Mouse (Mus musculus): ENCODE results near the gene Sult2b1. TPM values are rescaled to one million over a fixed set of nuclear protein-coding genes. Genes with fewer than 3 reads are reported as not detected.

The Sult2b1 gene
- total and polyA plus RNA-seq, 3 experiments, result 0.08 TPM; not detected in 2

GRCm38 (mm10) chr7:45830427-45831127 lies 46.1 kb upstream of the Sult2b1 start, which contains the start of gene Grwd1:
Grwd1 (minus strand) TSS chr7:45830944.
- H3K36me3 ChIP-seq (ENCODE audit: control insufficient read depth, insufficient read depth, low read length), result no peaks in the 10 kb centered on the region
- no peaks in the 10 kb centered on the region; the same call in 1 of the 2 replicates for H3K79me2 ChIP-seq (replicated peaks; ENCODE audit: control insufficient read depth, insufficient read depth, low read length)
- intact Hi-C loops (cut with DNase I), result loop anchor here (1.0 to 10.0 kb wide), 3 partner anchors 36 to 204 kb away; partner anchors contain the start of genes Abcc6, Nomo1 and Sphk2
- H3K27me3 ChIP-seq (ENCODE audit: control insufficient read depth, insufficient read depth, low read length), result peaks cover 23% of the 10 kb centered on the region
- peak within 1 kb of the TSS; percentile 70 for H3K4me3 ChIP-seq
- WGBS, result under 1% methylated on average over 35 of the region's 35 CpGs
- H3K4me1 ChIP-seq (ENCODE audit: control insufficient read depth, insufficient read depth, low read length), result peaks cover 4% of the 10 kb centered on the region; the same call in 1 of the 2 replicates
- 0 out of 2 replicates have a peak, but pooled peaks have one; percentile 8 for TF ChIP-seq CTCF (IDR thresholded peaks at IDR 0.05)
- TF ChIP-seq EP300 (IDR thresholded peaks at IDR 0.05; ENCODE audit: insufficient read depth, low read depth, low read length), result no peak
- peak; percentile 41 for TF ChIP-seq POLR2A (IDR thresholded peaks at IDR 0.05; ENCODE audit: insufficient read depth, low read depth, low read length)
- peak within 1 kb of the TSS; percentile 92 for H3K27ac ChIP-seq
- peak; percentile 88 to 89 for DNase-seq
- H3K9ac ChIP-seq (ENCODE audit: low read depth, low read length), result peak within 1 kb of the TSS; percentile 66

- WGBS, result 76% methylated on average over 7 of the region's 7 CpGs
- Histone ChIP-seq H3K27ac (no peak overlapping the region), H3K79me2 (replicated peaks; ENCODE audit: control insufficient read depth, insufficient read depth, low read length) (no peaks in the 10 kb centered on the region; the same call in 1 of the 2 replicates), H3K4me1 (ENCODE audit: control insufficient read depth, insufficient read depth, low read length) (peaks cover 4% of the 10 kb centered on the region; the same call in 1 of the 2 replicates), H3K27me3 (ENCODE audit: control insufficient read depth, insufficient read depth, low read length) (no peaks in the 10 kb centered on the region), H3K4me3 (no peak overlapping the region), H3K9ac (ENCODE audit: low read depth, low read length) (no peak overlapping the region), H3K36me3 (ENCODE audit: control insufficient read depth, insufficient read depth, low read length) (no peaks in the 10 kb centered on the region)
- DNase-seq, result no peak
- TF ChIP-seq POLR2A (IDR thresholded peaks at IDR 0.05; ENCODE audit: insufficient read depth, low read depth, low read length) (no peak), EP300 (IDR thresholded peaks at IDR 0.05; ENCODE audit: insufficient read depth, low read depth, low read length) (no peak), CTCF (IDR thresholded peaks at IDR 0.05) (no peak)
- intact Hi-C loops (cut with DNase I), result no loop called here
These were observed 42.2 kb upstream of the Sult2b1 start for GRCm38 (mm10) chr7:45826631-45827030.

DNA sequence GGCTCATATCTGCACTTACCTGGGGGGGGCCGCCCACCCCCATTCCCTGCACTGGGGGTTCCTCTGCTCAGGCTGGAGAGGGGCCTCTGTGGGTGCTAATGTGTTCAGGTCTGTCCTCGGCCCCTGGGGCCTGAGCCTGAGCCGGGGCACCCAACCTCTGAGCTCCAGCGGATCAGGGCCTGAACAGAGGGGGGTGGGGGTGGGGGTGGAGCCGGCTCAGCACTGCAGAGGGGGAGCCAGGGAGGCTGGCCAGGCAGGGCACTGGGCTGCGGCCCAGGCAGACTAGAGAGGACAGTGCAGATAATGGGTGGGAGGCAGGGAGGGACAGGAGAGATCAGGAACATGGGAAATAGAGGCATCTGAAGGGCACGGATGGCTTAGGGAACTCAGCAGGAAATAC lies 40.1 kb upstream of the Sult2b1 start, which contains the start of gene Kcnj14:
Gene Kcnj14 (minus strand): TSS at position 185 of the 400 bp plus-strand sequence.
- H3K4me1 ChIP-seq (ENCODE audit: control insufficient read depth, insufficient read depth, low read length), result no peaks in the 10 kb centered on the region
- TF ChIP-seq EP300 (IDR thresholded peaks at IDR 0.05; ENCODE audit: insufficient read depth, low read depth, low read length) (no peak), CTCF (IDR thresholded peaks at IDR 0.05) (no peak), POLR2A (IDR thresholded peaks at IDR 0.05; ENCODE audit: insufficient read depth, low read depth, low read length) (no peak)
- WGBS, result 34% methylated on average over 7 of the region's 7 CpGs
- no peak within 1 kb of the TSS for H3K4me3 ChIP-seq
- H3K9ac ChIP-seq (ENCODE audit: low read depth, low read length), result no peak within 1 kb of the TSS
- no peak for DNase-seq
- no peaks in the 10 kb centered on the region for H3K27me3 ChIP-seq (ENCODE audit: control insufficient read depth, insufficient read depth, low read length)
- intact Hi-C loops (cut with DNase I), result no loop called here
- no peaks in the 10 kb centered on the region for H3K36me3 ChIP-seq (ENCODE audit: control insufficient read depth, insufficient read depth, low read length)
- H3K27ac ChIP-seq, result no peak within 1 kb of the TSS
- H3K79me2 ChIP-seq (replicated peaks; ENCODE audit: control insufficient read depth, insufficient read depth, low read length), result no peaks in the 10 kb centered on the region

- H3K9ac ChIP-seq (ENCODE audit: low read depth, low read length), result no peak overlapping the region
- no peaks in the 10 kb centered on the region for H3K4me1 ChIP-seq (ENCODE audit: control insufficient read depth, insufficient read depth, low read length)
- intact Hi-C loops (cut with DNase I), result no loop called here
- TF ChIP-seq CTCF (IDR thresholded peaks at IDR 0.05) (no peak), EP300 (IDR thresholded peaks at IDR 0.05; ENCODE audit: insufficient read depth, low read depth, low read length) (no peak), POLR2A (IDR thresholded peaks at IDR 0.05; ENCODE audit: insufficient read depth, low read depth, low read length) (no peak)
- no peak for DNase-seq
- H3K27ac ChIP-seq, result no peak overlapping the region
- no peaks in the 10 kb centered on the region for H3K79me2 ChIP-seq (replicated peaks; ENCODE audit: control insufficient read depth, insufficient read depth, low read length)
- no peaks in the 10 kb centered on the region for H3K27me3 ChIP-seq (ENCODE audit: control insufficient read depth, insufficient read depth, low read length)
- no peaks in the 10 kb centered on the region for H3K36me3 ChIP-seq (ENCODE audit: control insufficient read depth, insufficient read depth, low read length)
- no peak overlapping the region for H3K4me3 ChIP-seq
These were observed 36.4 kb upstream of the Sult2b1 start for GRCm38 (mm10) chr7:45820913-45821312.

DNA sequence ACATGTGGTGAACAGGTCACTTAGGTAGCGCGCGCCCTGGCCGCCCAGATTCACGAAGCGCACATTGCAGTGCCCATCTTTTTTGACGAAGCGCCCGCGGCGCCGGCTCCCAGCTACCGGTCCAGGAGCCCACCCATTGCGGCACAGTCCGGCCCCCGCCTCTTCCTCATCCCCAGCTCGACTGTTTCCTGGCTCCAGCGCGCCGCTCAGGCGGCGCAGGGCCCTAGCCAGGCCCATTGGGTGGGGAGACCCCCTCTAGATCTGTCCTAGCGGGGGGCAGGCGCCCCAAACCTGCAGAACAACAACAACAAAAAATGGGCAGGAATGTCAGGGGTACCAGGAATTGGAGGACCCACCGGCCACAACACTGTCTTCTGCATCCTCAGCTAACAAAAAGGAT lies 35.4 kb upstream of the Sult2b1 start:
- no peak overlapping the region for H3K9ac ChIP-seq (ENCODE audit: low read depth, low read length)
- intact Hi-C loops (cut with DNase I), result loop anchor here (10.0 kb wide), 1 partner anchor 1075 kb away; the partner anchor contains the start of gene Vrk3
- no peak overlapping the region for H3K27ac ChIP-seq
- H3K79me2 ChIP-seq (replicated peaks; ENCODE audit: control insufficient read depth, insufficient read depth, low read length), result no peaks in the 10 kb centered on the region
- H3K27me3 ChIP-seq (ENCODE audit: control insufficient read depth, insufficient read depth, low read length), result no peaks in the 10 kb centered on the region
- no peak overlapping the region for H3K4me3 ChIP-seq
- no peaks in the 10 kb centered on the region for H3K36me3 ChIP-seq (ENCODE audit: control insufficient read depth, insufficient read depth, low read length)
- TF ChIP-seq POLR2A (IDR thresholded peaks at IDR 0.05; ENCODE audit: insufficient read depth, low read depth, low read length) (no peak), CTCF (IDR thresholded peaks at IDR 0.05) (no peak), EP300 (IDR thresholded peaks at IDR 0.05; ENCODE audit: insufficient read depth, low read depth, low read length) (no peak)
- WGBS, result 7% methylated on average over 25 of the region's 25 CpGs
- DNase-seq, result no peak
- H3K4me1 ChIP-seq (ENCODE audit: control insufficient read depth, insufficient read depth, low read length), result 0 out of 2 replicates have a peak, but pooled peaks cover under 1% of the 10 kb centered on the region

- Histone ChIP-seq H3K27ac (no peak overlapping the region), H3K79me2 (replicated peaks; ENCODE audit: control insufficient read depth, insufficient read depth, low read length) (no peaks in the 10 kb centered on the region), H3K4me3 (no peak overlapping the region), H3K4me1 (ENCODE audit: control insufficient read depth, insufficient read depth, low read length) (peaks cover 6% of the 10 kb centered on the region), H3K36me3 (ENCODE audit: control insufficient read depth, insufficient read depth, low read length) (peaks cover 4% of the 10 kb centered on the region), H3K27me3 (ENCODE audit: control insufficient read depth, insufficient read depth, low read length) (no peaks in the 10 kb centered on the region), H3K9ac (ENCODE audit: low read depth, low read length) (no peak overlapping the region)
- 66% methylated on average over 2 of the region's 2 CpGs for WGBS
- no peak for DNase-seq
- TF ChIP-seq EP300 (IDR thresholded peaks at IDR 0.05; ENCODE audit: insufficient read depth, low read depth, low read length) (no peak), CTCF (IDR thresholded peaks at IDR 0.05) (no peak), POLR2A (IDR thresholded peaks at IDR 0.05; ENCODE audit: insufficient read depth, low read depth, low read length) (no peak)
- intact Hi-C loops (cut with DNase I), result loop anchor here (10.0 kb wide), 1 partner anchor 1071 kb away; the partner anchor contains the start of gene Vrk3
These were observed 31.5 kb upstream of the Sult2b1 start for GRCm38 (mm10) chr7:45815984-45816351.
